In genomic region chr8:124435170-124435569, GRCm38 (mm10) we compare ENCODE assay signal across 15 mouse cellular contexts. TPM values are rescaled to one million over a fixed set of nuclear protein-coding genes. Genes with fewer than 3 reads are reported as not detected.
DNase-seq lines count a peak whose midpoint lies in the region; ATAC-seq and TF ChIP-seq lines count a peak whose summit lies in the region.
"Had no signal": no experiment of that assay in that cellular context is flagged by ENCODE, and none has a peak within 500 bp of the region (broad histone marks: within the 10 kb centered on the region; RNA-seq: fewer than 3 reads in every experiment).

No protein-coding gene starts in this region.

- peak overlapping the region; percentile 91 for H3K4me2 ChIP-seq in hindbrain, embryonic 13.5 days
- H3K4me2 ChIP-seq in midbrain, embryonic 16.5 days (ENCODE audit: low read length): peak overlapping the region; percentile 88
- H3K4me2 ChIP-seq: liver, embryonic 11.5 days had no signal

- 49% methylated on average over 4 of the region's 4 CpGs for WGBS in hindbrain, embryonic 13.5 days
- 40% methylated on average over 4 of the region's 4 CpGs for WGBS in midbrain, embryonic 16.5 days

- H3K79me2 ChIP-seq in MEL (ENCODE audit: control insufficient read depth, insufficient read depth, low read length, poor library complexity): no peaks in the 10 kb centered on the region

- TF ChIP-seq CTCF in MEL (IDR thresholded peaks at IDR 0.05 in 2 of 3, conservative IDR thresholded peaks at IDR 0.05 in 1 of 3; ENCODE audit: control insufficient read depth in 1 of 3, insufficient read depth in 1 of 3, low read depth in 2 of 3, low read length in 3 of 3, poor library complexity in 1 of 3, severe bottlenecking in 1 of 3): no peak

- H3K9me3 ChIP-seq in MEL (replicated peaks; ENCODE audit: insufficient read depth, low read length): no peaks in the 10 kb centered on the region
- H3K9me3 ChIP-seq in hindbrain, embryonic 13.5 days: no peaks in the 10 kb centered on the region
- no peaks in the 10 kb centered on the region for H3K9me3 ChIP-seq in midbrain, embryonic 16.5 days (replicated peaks; ENCODE audit: control insufficient read depth, low read length, poor library complexity, severe bottlenecking)
- H3K9me3 ChIP-seq: embryonic facial prominence, embryonic 12.5 days; kidney, embryonic 15.5 days had no signal

- no peaks in the 10 kb centered on the region for H3K36me3 ChIP-seq in MEL (ENCODE audit: control insufficient read depth in 1 of 2, insufficient read depth in 2 of 2, low read length in 2 of 2)
- no peaks in the 10 kb centered on the region for H3K36me3 ChIP-seq in hindbrain, embryonic 13.5 days
- H3K36me3 ChIP-seq in midbrain, embryonic 16.5 days (ENCODE audit: control insufficient read depth, insufficient read depth, low read length): no peaks in the 10 kb centered on the region
- H3K36me3 ChIP-seq: embryonic facial prominence, embryonic 12.5 days; kidney, embryonic 15.5 days had no signal

- H3K4me1 ChIP-seq in MEL (ENCODE audit: control insufficient read depth in 1 of 2, insufficient read depth in 2 of 2, low read length in 2 of 2): no peaks in the 10 kb centered on the region
- peaks cover 44% of the 10 kb centered on the region for H3K4me1 ChIP-seq in hindbrain, embryonic 13.5 days (replicated peaks)
- peaks cover 31% of the 10 kb centered on the region for H3K4me1 ChIP-seq in midbrain, embryonic 16.5 days (ENCODE audit: control insufficient read depth, insufficient read depth, low read length)

- no peak for TF ChIP-seq POLR2A in MEL (IDR thresholded peaks at IDR 0.05; ENCODE audit: control insufficient read depth in 1 of 2, insufficient read depth in 1 of 2, low read depth in 1 of 2, low read length in 2 of 2, poor library complexity in 1 of 2)

- no peak overlapping the region for H3K4me3 ChIP-seq in MEL (ENCODE audit: control insufficient read depth in 1 of 2, insufficient read depth in 1 of 2, low read depth in 2 of 2, low read length in 2 of 2)
- H3K4me3 ChIP-seq in hindbrain, embryonic 13.5 days: peak overlapping the region; percentile 86
- peak overlapping the region; percentile 91 for H3K4me3 ChIP-seq in midbrain, embryonic 16.5 days (ENCODE audit: low read depth, low read length)
- H3K4me3 ChIP-seq: heart, adult 2 months had no signal

- H3K27me3 ChIP-seq in MEL (ENCODE audit: control insufficient read depth in 1 of 2, insufficient read depth in 2 of 2, low read length in 2 of 2): no peaks in the 10 kb centered on the region
- H3K27me3 ChIP-seq in hindbrain, embryonic 13.5 days: peaks cover 22% of the 10 kb centered on the region
- H3K27me3 ChIP-seq in midbrain, embryonic 16.5 days (ENCODE audit: control insufficient read depth, insufficient read depth, low read depth, low read length): no peaks in the 10 kb centered on the region

- peak; percentile 57 for DNase-seq in cerebellum, adult 9-10 months
- no peak for DNase-seq in cerebellum, adult 11 months
- DNase-seq in MEL (ENCODE audit: low read depth, low spot score) (peak; percentile 15), liver (no peak)
- no peak for DNase-seq in lung, postnatal 25 days (ENCODE audit: low spot score)
- DNase-seq in gastrocnemius, postnatal 25 days: no peak
- DNase-seq: right cerebral cortex, postnatal 4 days had no signal

- TF ChIP-seq EP300 in MEL (IDR thresholded peaks at IDR 0.05; ENCODE audit: low read depth in 1 of 2, low read length in 2 of 2): no peak

- H3K27ac ChIP-seq in MEL (ENCODE audit: control insufficient read depth, low read depth, low read length): no peak overlapping the region
- H3K27ac ChIP-seq in hindbrain, embryonic 13.5 days: peak overlapping the region; percentile 85
- H3K27ac ChIP-seq in midbrain, embryonic 16.5 days (ENCODE audit: low read length): peak overlapping the region; percentile 66
- H3K27ac ChIP-seq: embryonic facial prominence, embryonic 12.5 days; heart, adult 2 months; kidney, embryonic 15.5 days had no signal

- TF ChIP-seq RAD21 in MEL (IDR thresholded peaks at IDR 0.05; ENCODE audit: low read depth, low read length): no peak

- no peak for ATAC-seq in hindbrain, embryonic 13.5 days (ENCODE audit: low FRiP score)
- no peak for ATAC-seq in midbrain, embryonic 16.5 days

- no peak overlapping the region for H3K9ac ChIP-seq in MEL (ENCODE audit: control insufficient read depth, low read depth, low read length, poor library complexity, severe bottlenecking)
- peak overlapping the region; percentile 65 for H3K9ac ChIP-seq in hindbrain, embryonic 13.5 days
- peak overlapping the region; percentile 58 for H3K9ac ChIP-seq in midbrain, embryonic 16.5 days (ENCODE audit: low read depth, low read length)
- H3K9ac ChIP-seq: embryonic facial prominence, embryonic 12.5 days; kidney, embryonic 15.5 days; lung, embryonic 14.5 days had no signal

TF ChIP-seq in MEL, 35 proteins besides CTCF, POLR2A, EP300 and RAD21:
- TF ChIP-seq SIN3A (IDR thresholded peaks at IDR 0.05; ENCODE audit: low read length): no peak
- TF ChIP-seq ZC3H11A (IDR thresholded peaks at IDR 0.05; ENCODE audit: low read depth, low read length): no peak
- no peak for TF ChIP-seq MAZ (IDR thresholded peaks at IDR 0.05; ENCODE audit: low read depth, low read length)
- TF ChIP-seq ELF1 (IDR thresholded peaks at IDR 0.05; ENCODE audit: low read depth, low read length): no peak
- no peak for TF ChIP-seq JUND (IDR thresholded peaks at IDR 0.05; ENCODE audit: low read depth, low read length)
- TF ChIP-seq USF2 (IDR thresholded peaks at IDR 0.05; ENCODE audit: borderline replicate concordance in 1 of 2, insufficient read depth in 1 of 2, low read depth in 1 of 2, low read length in 2 of 2): no peak
- no peak for TF ChIP-seq ZKSCAN1 (IDR thresholded peaks at IDR 0.05; ENCODE audit: low read depth, low read length)
- TF ChIP-seq KAT2A (conservative IDR thresholded peaks at IDR 0.05; ENCODE audit: low read depth, low read length): no peak
- no peak for TF ChIP-seq TBP (IDR thresholded peaks at IDR 0.05; ENCODE audit: low read depth, low read length)
- no peak for TF ChIP-seq HCFC1 (IDR thresholded peaks at IDR 0.05; ENCODE audit: low read depth, low read length)
- TF ChIP-seq TAL1 (IDR thresholded peaks at IDR 0.05; ENCODE audit: low read length): no peak
- TF ChIP-seq MYB (IDR thresholded peaks at IDR 0.05; ENCODE audit: low read depth, low read length): no peak
- TF ChIP-seq MXI1 (IDR thresholded peaks at IDR 0.05; ENCODE audit: low read depth, low read length): no peak
- no peak for TF ChIP-seq GABPA (IDR thresholded peaks at IDR 0.05; ENCODE audit: low read depth, low read length)
- no peak for TF ChIP-seq BHLHE40 (IDR thresholded peaks at IDR 0.05; ENCODE audit: borderline replicate concordance, low read depth, low read length)
- no peak for TF ChIP-seq ETS1 (IDR thresholded peaks at IDR 0.05; ENCODE audit: low read depth, low read length)
- no peak for TF ChIP-seq GATA1 (IDR thresholded peaks at IDR 0.05; ENCODE audit: low read depth, low read length)

RNA-seq across cellular contexts. Expression of gene Pgbd5, which starts 4.3 kb away (rescaled TPM):
- not detected in 2 replicates for total RNA-seq in MEL (2012; rRNA removed)
- not detected for polyA plus RNA-seq in MEL (2012; ENCODE audit: insufficient read depth in 1 of 2, insufficient read length in 2 of 2, low read depth in 1 of 2, low replicate concordance in 2 of 2, missing spikeins in 1 of 2)
- 10.3 and 11.0 TPM in 2 replicates for polyA plus RNA-seq in hindbrain, embryonic 13.5 days (2015; fragmentation: Nextera tagmentation; extraction: Ambion mirVana)
- 12.2 and 13.7 TPM in 2 replicates for polyA plus RNA-seq in midbrain, embryonic 16.5 days (2015; fragmentation: Nextera tagmentation; extraction: Ambion mirVana)
- total RNA-seq in gastrocnemius, postnatal 25 days (2021): under 1 TPM; 0.26 to 0.40 TPM
- total RNA-seq: common myeloid progenitor, adult 5-6 weeks had no signal

Comparison
In these comparisons a context has a peak if more than half of its experiments do, and no peak if none do; other contexts are left out.
1. DNase-seq: peak in cerebellum, adult 9-10 months (single experiment) and MEL (single experiment); none in cerebellum, adult 11 months (single experiment), lung, postnatal 25 days (single experiment), gastrocnemius, postnatal 25 days (single experiment) and liver (single experiment).
2. H3K4me3 ChIP-seq: peak in hindbrain, embryonic 13.5 days (single experiment) and midbrain, embryonic 16.5 days (single experiment); none in MEL (0 of 2).
3. RNA of gene Pgbd5, which starts 4.3 kb away (polyA plus RNA-seq): 12.2 to 13.7 TPM in midbrain, embryonic 16.5 days and 10.3 to 11.0 TPM in hindbrain, embryonic 13.5 days; not detected in MEL; every median in the first group is over 10 times any median in the second.